Mouse (Mus musculus) G1E (cell line): ENCODE results near the gene Arrdc5.

ENCODE experiments used
- CTCF ChIP-seq: IDR thresholded peaks from 2 replicates; pipeline ENCODE4 v1.5.1; 2012; ENCODE audit warnings: low read depth, low read length, inconsistent platforms, mixed read lengths
- TAL1 ChIP-seq: conservative IDR thresholded peaks from 2 replicates; pipeline ENCODE4 v1.6.1; 2012; ENCODE audit warnings: low read depth, low read length, inconsistent platforms, mixed read lengths

GRCm38 (mm10) chr17:56251136-56251829 lies 48.8 kb downstream of the Arrdc5 start:
- TF ChIP-seq CTCF (peak; percentile 72), TAL1 (no peak)
